Mouse (Mus musculus) stomach, postnatal 0 days (tissue): ENCODE results near the gene Osgep.

Experiments
- CTCF ChIP-seq: IDR thresholded peaks from 2 replicates; pipeline ENCODE4 v1.5.1; 2016; ENCODE audit warnings: antibody characterized with exemption, low read depth, mild to moderate bottlenecking, moderate library complexity
- EP300 ChIP-seq: optimal IDR thresholded peaks from 2 replicates; pipeline ENCODE3; 2016; ENCODE audit warnings: antibody characterized with exemption

DNA sequence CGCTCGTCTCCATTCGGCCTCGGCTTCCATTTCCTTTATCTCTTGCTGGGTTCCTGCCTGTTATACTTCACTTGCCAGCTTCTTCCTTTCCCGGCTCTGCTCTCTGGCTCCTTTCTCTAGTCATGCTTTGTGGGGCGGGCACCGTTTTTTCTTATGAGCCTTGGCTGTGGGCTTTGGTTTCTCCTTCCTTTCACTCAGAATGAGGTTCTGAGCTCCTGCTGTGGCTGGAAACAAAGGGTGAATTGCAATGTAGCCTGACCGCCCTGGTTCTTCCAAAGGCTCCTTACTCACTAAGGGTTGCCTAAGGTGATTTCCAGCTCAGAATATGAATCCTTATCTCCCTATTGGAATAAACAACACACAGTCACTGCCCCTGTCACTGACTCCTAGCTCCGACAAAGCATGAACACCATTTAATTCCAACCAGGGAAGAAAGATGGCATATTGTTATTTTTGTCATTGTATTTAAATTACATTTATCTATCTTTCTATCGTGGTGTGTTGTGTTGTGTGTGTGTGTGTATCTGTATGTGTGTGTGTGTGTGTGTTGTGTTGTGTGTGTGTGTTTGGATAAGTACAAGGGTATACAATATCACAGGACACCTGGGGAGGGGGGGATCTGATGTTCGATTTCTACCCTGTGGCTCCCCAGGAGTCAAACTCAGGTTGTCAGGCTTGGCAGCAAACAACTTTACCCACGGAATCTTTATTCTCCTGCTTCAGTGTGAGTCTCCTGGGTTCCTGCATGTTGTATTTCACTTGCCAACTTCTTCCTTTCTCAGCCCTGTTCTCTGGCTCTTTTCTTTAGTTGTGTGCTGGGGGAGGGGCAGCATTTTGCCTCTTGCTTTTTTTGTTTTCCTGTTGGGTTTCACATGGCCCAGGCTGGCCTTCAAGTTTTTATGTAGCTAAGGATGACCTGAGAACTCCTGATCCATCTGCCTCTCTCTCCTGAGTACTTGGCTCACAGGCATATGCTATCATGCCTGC, 45.2 kb upstream of the Osgep start:
- TF ChIP-seq CTCF (no peak), EP300 (no peak)
